In genomic region chr14:79606392-79606791, GRCm38 (mm10) we compare ENCODE assay signal across 22 mouse cellular contexts. TPM values are rescaled to one million over a fixed set of nuclear protein-coding genes. Genes with fewer than 3 reads are reported as not detected.
DNase-seq lines count a peak whose midpoint lies in the region; ATAC-seq and TF ChIP-seq lines count a peak whose summit lies in the region.
"Had no signal": no experiment of that assay in that cellular context is flagged by ENCODE, and none has a peak within 500 bp of the region (broad histone marks: within the 10 kb centered on the region; RNA-seq: fewer than 3 reads in every experiment).

No protein-coding gene starts in this region.

- no peak for TF ChIP-seq CTCF in layer of hippocampus, adult 2 months (conservative IDR thresholded peaks at IDR 0.05)
- TF ChIP-seq CTCF in CH12.LX (conservative IDR thresholded peaks at IDR 0.05 in 1 of 2, IDR thresholded peaks at IDR 0.05 in 1 of 2; ENCODE audit: low read depth in 2 of 2, low read length in 2 of 2) = no peak

- H3K4me1 ChIP-seq in CH12.LX (ENCODE audit: control insufficient read depth in 1 of 2, insufficient read depth in 2 of 2) = peaks cover 2 to 25% of the 10 kb centered on the region in 2 experiments; a peak in 3 of 4 replicates
- no peaks in the 10 kb centered on the region for H3K4me1 ChIP-seq in kidney, embryonic 15.5 days
- H3K4me1 ChIP-seq: embryonic facial prominence, embryonic 10.5 days; embryonic facial prominence, embryonic 12.5 days; forebrain, embryonic 13.5 days; forebrain, embryonic 15.5 days had no signal

- TF ChIP-seq EP300 in CH12.LX (IDR thresholded peaks at IDR 0.05; ENCODE audit: low read length) = peak; percentile 93

- H3K36me3 ChIP-seq in CH12.LX (replicated peaks in 1 of 2; ENCODE audit: control insufficient read depth in 1 of 2, insufficient read depth in 1 of 2, low read length in 1 of 2) = peaks cover 45 to 81% of the 10 kb centered on the region in 2 experiments
- peaks cover 87% of the 10 kb centered on the region for H3K36me3 ChIP-seq in kidney, embryonic 15.5 days

- no peak overlapping the region for H3K4me3 ChIP-seq in layer of hippocampus, adult 2 months
- H3K4me3 ChIP-seq in CH12.LX (replicated peaks in 1 of 3; ENCODE audit: low read depth in 2 of 3, low read length in 2 of 3, poor library complexity in 1 of 3) = no peak overlapping the region
- no peak overlapping the region for H3K4me3 ChIP-seq in kidney, embryonic 15.5 days (replicated peaks)
- H3K4me3 ChIP-seq: embryonic facial prominence, embryonic 10.5 days; embryonic facial prominence, embryonic 12.5 days; forebrain, embryonic 13.5 days; forebrain, embryonic 15.5 days had no signal

- dilution Hi-C loops in CH12.LX (cut with MboI; ENCODE audit: extremely low pct_ligation_motif_present, extremely low pct_unique_long_range_greater_than_20kb, low sequenced_read_pairs) = no loop called here

- H3K27me3 ChIP-seq in CH12.LX (replicated peaks) = no peaks in the 10 kb centered on the region
- H3K27me3 ChIP-seq in kidney, embryonic 15.5 days = no peaks in the 10 kb centered on the region
- H3K27me3 ChIP-seq: embryonic facial prominence, embryonic 12.5 days; forebrain, embryonic 13.5 days; forebrain, embryonic 15.5 days had no signal

- H3K27ac ChIP-seq in layer of hippocampus, adult 2 months = peak overlapping the region; percentile 43
- H3K27ac ChIP-seq in CH12.LX (ENCODE audit: insufficient read depth, low read depth) = no peak overlapping the region
- H3K27ac ChIP-seq in kidney, embryonic 15.5 days = no peak overlapping the region
- H3K27ac ChIP-seq: embryonic facial prominence, embryonic 10.5 days; embryonic facial prominence, embryonic 12.5 days; forebrain, embryonic 13.5 days; forebrain, embryonic 15.5 days had no signal

- TF ChIP-seq RAD21 in CH12.LX (IDR thresholded peaks at IDR 0.05; ENCODE audit: low read depth, low read length) = no peak

- DNase-seq in layer of hippocampus, adult 2 months (ENCODE audit: low spot score in 2 of 2) = peak in 1 of 2 experiments; percentile 3
- no peak for DNase-seq in layer of hippocampus, adult 9-10 months (ENCODE audit: low spot score)
- peak; percentile 74 for DNase-seq in CH12.LX (ENCODE audit: extremely low read depth)
- DNase-seq: adrenal gland, adult 2 months; adrenal gland, postnatal 10 days; adrenal gland, postnatal 25 days; B cell, adult 2 months; cerebellum, adult 11-12 months; cerebellum, adult 2 months; cerebellum, adult 9-10 months; cerebellum, postnatal 10 days; cerebellum, postnatal 25 days had no signal

- 91% methylated on average over 6 of the region's 6 CpGs for WGBS in kidney, embryonic 15.5 days

- H3K9ac ChIP-seq in CH12.LX (ENCODE audit: insufficient read depth, low read depth) = no peak overlapping the region
- H3K9ac ChIP-seq in kidney, embryonic 15.5 days = no peak overlapping the region
- H3K9ac ChIP-seq: embryonic facial prominence, embryonic 12.5 days; forebrain, embryonic 13.5 days; forebrain, embryonic 15.5 days; forebrain, postnatal 0 days had no signal

- no peak overlapping the region for H3K4me2 ChIP-seq in CH12.LX (ENCODE audit: insufficient read depth, low read depth, poor library complexity, severe bottlenecking)
- no peak overlapping the region for H3K4me2 ChIP-seq in kidney, embryonic 15.5 days
- H3K4me2 ChIP-seq: embryonic facial prominence, embryonic 12.5 days; forebrain, embryonic 13.5 days; forebrain, embryonic 15.5 days had no signal

- H3K79me2 ChIP-seq in CH12.LX (replicated peaks; ENCODE audit: control insufficient read depth, extremely low read depth, insufficient read depth, poor library complexity, severe bottlenecking) = no peaks in the 10 kb centered on the region

- no peak for ATAC-seq in megakaryocyte-erythroid progenitor cell, adult 5-6 weeks (replicated peaks; ENCODE audit: low FRiP score, low TSS enrichment, poor library complexity, severe bottlenecking)
- no peak for ATAC-seq in kidney, embryonic 15.5 days (replicated peaks; ENCODE audit: low FRiP score)
- ATAC-seq: CD4-positive, CD25-positive, alpha-beta regulatory T cell, adult 4 months; forebrain, embryonic 13.5 days; forebrain, embryonic 15.5 days had no signal

- TF ChIP-seq POLR2A in CH12.LX (IDR thresholded peaks at IDR 0.05; ENCODE audit: low read depth, low read length) = no peak

- in situ Hi-C loops in CH12.LX (cut with MboI; ENCODE audit: low pct_ligation_motif_present, low pct_unique_long_range_greater_than_20kb, low sequenced_read_pairs) = loop anchor here (25.0 kb wide), 2 partner anchors 281 to 606 kb away; no protein-coding TSS in a partner anchor

- H3K9me3 ChIP-seq in CH12.LX (replicated peaks; ENCODE audit: low read length) = no peaks in the 10 kb centered on the region
- H3K9me3 ChIP-seq in kidney, embryonic 15.5 days (replicated peaks) = no peaks in the 10 kb centered on the region
- H3K9me3 ChIP-seq: embryonic facial prominence, embryonic 10.5 days; embryonic facial prominence, embryonic 12.5 days; forebrain, embryonic 13.5 days; forebrain, embryonic 15.5 days had no signal

TF ChIP-seq in CH12.LX, 34 proteins besides CTCF, POLR2A, EP300 and RAD21:
- TF ChIP-seq NRF1 (IDR thresholded peaks at IDR 0.05; ENCODE audit: low read depth, low read length) = no peak
- peak; percentile 48; the same call in 1 of the 2 replicates for TF ChIP-seq SIN3A (IDR thresholded peaks at IDR 0.05; ENCODE audit: low read length)
- TF ChIP-seq KAT2A (IDR thresholded peaks at IDR 0.05; ENCODE audit: insufficient replicate concordance, low read length) = no peak
- peak; percentile 20; the same call in 1 of the 2 replicates for TF ChIP-seq BHLHE40 (IDR thresholded peaks at IDR 0.05; ENCODE audit: low read depth, low read length)
- peak; percentile 95 for TF ChIP-seq IRF4 (IDR thresholded peaks at IDR 0.05; ENCODE audit: low read depth, low read length)
- TF ChIP-seq E2F4 (IDR thresholded peaks at IDR 0.05; ENCODE audit: insufficient replicate concordance, low read depth, low read length) = no peak
- 0 out of 2 replicates have a peak, but pooled peaks have one; percentile 13 for TF ChIP-seq USF2 (conservative IDR thresholded peaks at IDR 0.05; ENCODE audit: low read depth, low read length)
- TF ChIP-seq MXI1 (IDR thresholded peaks at IDR 0.05; ENCODE audit: low read depth, low read length) = peak; percentile 76
- peak; percentile 72; the same call in 1 of the 2 replicates for TF ChIP-seq RCOR1 (conservative IDR thresholded peaks at IDR 0.05; ENCODE audit: low read depth, low read length)
- no peak for TF ChIP-seq SMC3 (IDR thresholded peaks at IDR 0.05; ENCODE audit: low read depth, low read length)
- TF ChIP-seq MYC (IDR thresholded peaks at IDR 0.05; ENCODE audit: low read depth, low read length) = peak; percentile 98
- TF ChIP-seq TBP (conservative IDR thresholded peaks at IDR 0.05; ENCODE audit: low read depth, low read length) = peak; percentile 95
- no peak for TF ChIP-seq ZKSCAN1 (IDR thresholded peaks at IDR 0.05; ENCODE audit: borderline replicate concordance, low read depth, low read length)
- no peak for TF ChIP-seq PAX5 (IDR thresholded peaks at IDR 0.05; ENCODE audit: low read length)
- TF ChIP-seq USF1 (IDR thresholded peaks at IDR 0.05; ENCODE audit: low read depth, low read length) = peak; percentile 15; the same call in 1 of the 2 replicates
- no peak for TF ChIP-seq ZMIZ1 (IDR thresholded peaks at IDR 0.05; ENCODE audit: low read depth, low read length)
- no peak for TF ChIP-seq POLR2AphosphoS2 (IDR thresholded peaks at IDR 0.05; ENCODE audit: low read depth, low read length)
- TF ChIP-seq JUND (conservative IDR thresholded peaks at IDR 0.05; ENCODE audit: low read depth, low read length) = peak; percentile 84
- no peak for TF ChIP-seq CHD2 (IDR thresholded peaks at IDR 0.05; ENCODE audit: low read length)
- peak; percentile 15; the same call in 1 of the 2 replicates for TF ChIP-seq ETS1 (conservative IDR thresholded peaks at IDR 0.05; ENCODE audit: low read depth, low read length)
- no peak for TF ChIP-seq GABPA (IDR thresholded peaks at IDR 0.05; ENCODE audit: insufficient replicate concordance, low read depth, low read length)
- no peak for TF ChIP-seq NELFE (IDR thresholded peaks at IDR 0.05; ENCODE audit: low read depth, low read length)
- peak; percentile 17; the same call in 1 of the 2 replicates for TF ChIP-seq MAFK (IDR thresholded peaks at IDR 0.05; ENCODE audit: insufficient replicate concordance, low read length)
- peak; percentile 94 for TF ChIP-seq MAX (IDR thresholded peaks at IDR 0.05; ENCODE audit: low read length)
- TF ChIP-seq MEF2A (IDR thresholded peaks at IDR 0.05; ENCODE audit: borderline replicate concordance, low read depth, low read length) = no peak
- TF ChIP-seq CHD1 (IDR thresholded peaks at IDR 0.05; ENCODE audit: low read depth, low read length) = no peak
- TF ChIP-seq JUN (IDR thresholded peaks at IDR 0.05; ENCODE audit: insufficient read depth, low read depth, low read length) = peak; percentile 66
- no peak for TF ChIP-seq ELF1 (IDR thresholded peaks at IDR 0.05; ENCODE audit: low read depth, low read length)

RNA-seq across cellular contexts. Expression of gene Sugt1, which starts 18.9 kb away (rescaled TPM):
- total RNA-seq in layer of hippocampus, adult 2 months (2021) = 10 to 100 TPM; 89.7 to 92.1 TPM
- 91.9 and 103 TPM in 2 replicates for total RNA-seq in CH12.LX (2012; rRNA removed)
- 114 and 141 TPM in 2 replicates for total RNA-seq in CH12.LX (2014; rRNA removed)
- polyA plus RNA-seq in CH12.LX (2012; ENCODE audit: insufficient read length, low read depth) = 118 and 153 TPM in 2 replicates
- total RNA-seq in megakaryocyte-erythroid progenitor cell, adult 5-6 weeks (2014; fragmentation: Nextera tagmentation) = 76.0 and 94.6 TPM in 2 replicates
- total RNA-seq in megakaryocyte-erythroid progenitor cell, adult 5-6 weeks (2017) = 121 and 127 TPM in 2 replicates
- 122 and 131 TPM in 2 replicates for polyA plus RNA-seq in kidney, embryonic 15.5 days (2015; fragmentation: Nextera tagmentation; extraction: Ambion mirVana)

RNA-seq across cellular contexts. Expression of gene Cnmd, which starts 55.6 kb away (rescaled TPM):
- total RNA-seq in layer of hippocampus, adult 2 months (2021) = 1 to 10 TPM; 1.5 to 1.8 TPM
- not detected in 2 replicates for total RNA-seq in CH12.LX (2012; rRNA removed)
- total RNA-seq in CH12.LX (2014; rRNA removed) = not detected in 2 replicates
- not detected in 2 replicates for polyA plus RNA-seq in CH12.LX (2012; ENCODE audit: insufficient read length, low read depth)
- not detected in 2 replicates for total RNA-seq in megakaryocyte-erythroid progenitor cell, adult 5-6 weeks (2014; fragmentation: Nextera tagmentation)
- total RNA-seq in megakaryocyte-erythroid progenitor cell, adult 5-6 weeks (2017) = not detected in 2 replicates
- 2.4 and 2.9 TPM in 2 replicates for polyA plus RNA-seq in kidney, embryonic 15.5 days (2015; fragmentation: Nextera tagmentation; extraction: Ambion mirVana)
- total RNA-seq: ES-E14, MEL had no signal
- polyA plus RNA-seq: adrenal gland, adult 2 months; CD4-positive, CD25-positive, alpha-beta regulatory T cell, adult 4 months had no signal
